Mouse (Mus musculus) cortical plate, adult 2 months (tissue): ENCODE results near the gene Ddi2.

Experiments
- CTCF ChIP-seq: fragments of 200-500 bp; IDR thresholded peaks from 2 replicates; pipeline ENCODE4 v1.5.1; 2011; ENCODE audit warnings: mild to moderate bottlenecking, control low read depth, low read length; ENCODE audit not compliant: insufficient read depth; ENCODE audit errors: extremely low read depth
- POLR2A ChIP-seq: fragments of 200-500 bp; IDR thresholded peaks from 2 replicates; pipeline ENCODE4 v1.6.1; 2011; ENCODE audit warnings: mild to moderate bottlenecking, low read length, control low read depth; ENCODE audit not compliant: insufficient read depth; ENCODE audit errors: extremely low read depth

DNA sequence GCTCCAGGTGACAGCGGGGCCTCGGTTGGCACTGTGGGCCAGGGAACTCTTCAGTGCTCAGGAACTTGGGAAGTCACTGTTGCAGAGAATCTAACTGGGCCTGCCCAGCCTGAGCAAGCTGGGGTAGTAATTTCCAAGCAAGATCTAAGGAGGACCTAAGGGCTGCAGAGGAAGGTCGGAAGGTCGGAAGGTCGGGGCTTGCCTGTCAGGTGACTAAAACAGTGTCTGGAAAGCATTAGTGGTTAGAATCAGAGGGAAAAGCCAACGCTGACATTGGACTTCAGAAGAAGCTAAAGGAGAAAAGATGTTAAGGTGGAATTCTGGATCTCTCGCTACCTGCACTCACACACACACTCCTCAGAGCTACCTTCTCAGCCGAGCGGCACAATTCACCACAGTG, 87.2 kb downstream of the Ddi2 start:
- TF ChIP-seq CTCF (no peak), POLR2A (no peak)
